Mouse (Mus musculus) CD4-positive, CD25-positive, alpha-beta regulatory T cell, adult 4 months (primary cell): ENCODE results near the gene Zbtb6. TPM values are rescaled to one million over a fixed set of nuclear protein-coding genes. Genes with fewer than 3 reads are reported as not detected.
A peak's percentile ranks its signal among the peaks of the same experiment; 100 is the strongest.

Experiments
- ATAC-seq: one replicate; pipeline ENCODE4 v1.8.0; 2017
- polyA plus RNA-seq, 2 experiments: library from polyadenylated mRNA; unstranded; fragments of 100-300 nt; shearing (Covaris generic); gene quantifications; one replicate each; pipeline ENCODE4 v1.2.1; 2017

Gene Zbtb6
- 1 to 10 TPM; 5.2 to 5.3 TPM for polyA plus RNA-seq

DNA sequence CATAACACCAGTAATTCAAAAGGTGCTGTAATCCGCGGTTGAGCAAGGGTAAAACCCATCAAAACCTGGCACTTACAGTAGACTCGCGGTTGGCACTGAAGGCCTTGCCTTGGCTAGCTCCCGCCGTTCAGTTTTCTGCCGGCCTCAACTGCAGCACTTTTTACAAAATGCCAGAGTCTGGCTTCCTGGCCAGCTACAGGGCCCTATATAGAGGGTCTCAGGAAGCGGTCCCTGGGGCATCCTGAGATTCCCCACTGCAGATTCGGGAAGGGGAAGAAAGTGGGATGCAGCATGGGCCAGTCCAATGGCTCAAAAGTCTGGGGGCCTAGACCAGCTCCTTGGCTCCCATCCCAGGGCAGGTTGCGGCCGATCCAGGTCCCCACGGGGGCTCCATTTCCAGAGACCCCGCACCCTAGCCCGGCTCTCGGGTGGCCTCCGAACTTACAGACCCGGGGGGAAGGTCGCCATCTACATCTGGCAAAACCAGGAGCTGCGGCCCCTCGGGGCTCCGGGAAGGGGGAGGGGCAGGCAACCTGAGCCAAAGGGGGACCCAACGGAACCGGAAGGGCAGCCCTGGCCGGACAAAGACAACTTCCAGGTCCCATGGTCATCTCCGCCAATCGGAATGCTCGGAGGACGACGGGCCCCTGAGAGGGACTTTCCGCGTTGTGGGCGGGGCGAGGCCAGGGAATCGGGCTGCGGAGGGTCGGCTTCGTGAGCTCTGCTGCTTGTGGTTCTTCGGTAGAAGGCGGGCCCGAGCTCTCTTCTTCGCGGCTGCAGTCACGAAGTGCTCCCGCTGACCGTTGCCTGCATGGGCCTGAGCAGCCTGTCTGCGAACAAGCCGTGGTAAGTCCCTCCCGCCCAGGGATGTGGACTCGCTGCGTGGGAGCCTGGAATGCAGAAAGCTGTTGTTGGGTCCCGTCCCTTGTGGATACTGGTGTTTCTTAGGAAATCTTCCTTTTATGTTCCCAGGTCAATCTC, at the start of gene Zbtb6, which contains the start of the genes Zbtb26 and Rabgap1:
Gene Zbtb6 (minus strand): TSS at position 561 of the 981 bp plus-strand sequence.
Gene Zbtb26 (minus strand): TSS at position 525 of the 981 bp plus-strand sequence.
Gene Rabgap1 (plus strand): TSS at position 669 of the 981 bp plus-strand sequence.
- ATAC-seq, result peak; percentile 97

GRCm38 (mm10) chr2:37488956-37489355, 46.0 kb upstream of the Zbtb6 start:
- no peak for ATAC-seq

GRCm38 (mm10) chr2:37486408-37486807, 43.4 kb upstream of the Zbtb6 start:
- ATAC-seq, result no peak

GRCm38 (mm10) chr2:37485370-37485769, 42.4 kb upstream of the Zbtb6 start:
- peak; percentile 71 for ATAC-seq

DNA sequence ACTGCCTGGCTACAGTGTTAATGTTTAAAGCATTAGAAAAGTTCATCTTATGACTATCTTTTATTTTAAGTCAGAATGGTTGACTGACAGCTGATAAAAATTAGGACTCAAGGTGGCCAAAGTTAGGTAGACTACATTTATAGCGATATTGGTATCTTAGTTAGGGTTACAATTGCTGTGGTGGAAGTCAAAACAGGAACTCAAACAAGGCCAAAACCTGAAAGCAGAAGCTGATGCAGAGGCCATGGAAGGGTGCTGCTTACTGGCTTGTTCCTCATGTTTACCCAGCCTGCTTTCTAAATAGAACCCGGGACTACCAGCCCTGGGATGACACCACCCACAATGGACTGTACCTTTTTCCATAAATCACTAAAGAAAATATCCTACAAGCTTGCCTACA, 41.2 kb upstream of the Zbtb6 start:
- no peak for ATAC-seq

DNA sequence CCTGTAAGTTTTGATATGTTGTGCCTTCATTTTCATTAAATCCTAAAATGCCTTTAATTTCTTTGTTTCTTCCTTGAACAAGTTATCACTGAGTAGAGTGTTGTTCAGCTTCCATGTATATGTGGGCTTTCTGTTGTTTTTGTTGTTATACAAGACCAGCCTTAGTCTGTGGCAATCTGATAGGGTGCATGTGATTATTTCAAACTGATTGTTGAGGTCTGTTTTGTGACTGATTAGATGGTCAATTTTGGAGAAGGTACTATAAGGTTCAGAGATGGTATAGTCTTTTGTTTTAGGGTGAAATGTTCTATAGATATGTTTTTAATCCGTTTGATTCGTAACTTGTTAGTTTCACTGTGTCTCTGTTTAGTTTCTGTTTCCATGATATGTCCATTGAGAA, 37.1 kb upstream of the Zbtb6 start:
- ATAC-seq, result no peak

GRCm38 (mm10) chr2:37479559-37479958, 36.6 kb upstream of the Zbtb6 start:
- no peak for ATAC-seq

- no peak for ATAC-seq
These were observed 23.3 kb upstream of the Zbtb6 start for GRCm38 (mm10) chr2:37466266-37466665.

DNA sequence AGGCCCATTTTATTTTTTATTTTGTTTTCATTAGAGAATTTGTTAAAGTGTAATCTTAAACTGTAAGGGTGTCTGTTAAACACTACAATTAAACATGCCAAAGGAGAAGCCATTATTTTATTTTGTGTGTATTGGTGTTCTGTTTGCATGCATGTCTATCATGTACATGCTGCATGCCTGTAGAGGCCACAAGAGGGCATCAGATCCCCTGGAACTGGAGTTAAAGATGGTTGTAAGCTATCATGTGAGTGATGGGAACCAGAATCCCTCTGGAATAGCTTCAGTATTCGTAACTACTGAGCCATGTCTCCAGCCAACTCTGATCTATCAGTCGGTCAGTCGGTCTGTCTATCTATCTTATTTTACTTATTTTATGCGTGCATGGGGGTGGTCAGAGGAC, 17.7 kb upstream of the Zbtb6 start:
- ATAC-seq, result no peak

- ATAC-seq, result no peak
These were observed 9.4 kb upstream of the Zbtb6 start for GRCm38 (mm10) chr2:37452376-37452760.

- peak; percentile 95 for ATAC-seq
These were observed 8.8 kb upstream of the Zbtb6 start for GRCm38 (mm10) chr2:37451667-37452375.

DNA sequence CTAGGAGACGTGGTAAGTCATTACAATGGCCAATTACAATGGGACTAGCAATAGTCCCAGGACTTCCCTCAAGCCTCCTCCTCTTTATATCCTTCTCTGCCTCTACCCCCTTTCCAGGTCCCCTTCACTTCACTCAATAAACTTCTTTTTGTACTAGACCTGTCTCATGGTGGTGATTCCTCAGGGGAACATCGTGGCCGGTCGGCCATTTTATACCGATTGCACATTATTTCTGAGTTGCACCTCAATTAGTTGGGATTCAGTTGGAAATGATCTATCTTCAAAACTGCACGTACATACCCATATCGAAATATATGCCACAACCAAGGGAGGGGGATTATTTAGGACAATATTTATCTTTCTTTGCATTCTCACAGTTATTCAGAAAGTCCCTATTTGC, 11.4 kb downstream of the Zbtb6 start:
- no peak for ATAC-seq

DNA sequence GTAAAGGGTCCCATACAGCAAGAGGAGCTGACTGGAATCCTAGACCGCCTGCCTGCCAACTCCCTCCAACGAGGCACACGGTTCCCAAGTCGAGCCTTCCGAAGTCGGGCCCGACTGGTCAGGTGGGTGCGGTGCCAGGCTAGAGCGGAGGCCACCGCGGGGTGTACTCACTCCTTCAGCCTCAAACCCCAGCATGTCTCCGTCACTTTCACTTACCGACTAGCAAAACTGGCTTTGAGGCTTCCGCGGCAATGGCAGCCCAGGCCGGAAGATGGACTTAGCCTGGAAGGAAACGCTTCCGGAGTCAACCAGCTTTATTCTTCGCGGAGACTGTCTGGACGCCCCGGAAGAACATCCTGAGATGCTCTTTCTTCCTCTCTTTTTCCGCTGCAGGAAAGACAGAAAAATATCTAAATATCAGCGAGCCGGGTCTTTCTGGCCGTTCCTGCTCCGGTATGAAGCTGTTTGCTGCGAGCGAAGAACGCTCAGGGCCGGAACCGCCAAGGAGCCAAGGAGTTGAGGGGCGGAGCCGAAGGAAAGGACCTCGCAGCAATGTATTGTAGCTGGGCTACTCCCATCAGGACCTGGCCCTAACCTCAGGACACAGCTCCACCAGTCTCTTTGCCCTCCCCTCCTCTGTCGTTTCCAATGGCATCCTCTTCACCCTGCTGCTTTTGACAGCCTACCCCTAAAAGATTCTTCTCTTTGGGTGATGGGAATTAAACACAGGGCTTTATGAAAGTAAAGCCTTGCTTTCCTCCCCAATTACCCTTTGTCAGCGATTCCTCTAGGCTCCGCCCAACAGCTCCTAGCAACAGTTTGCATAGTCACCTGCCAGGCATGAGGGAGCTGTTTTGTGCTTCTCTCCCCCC, 12.1 kb downstream of the Zbtb6 start:
- peak; percentile 97 for ATAC-seq

GRCm38 (mm10) chr2:37423671-37424070, 19.3 kb downstream of the Zbtb6 start:
- no peak for ATAC-seq

DNA sequence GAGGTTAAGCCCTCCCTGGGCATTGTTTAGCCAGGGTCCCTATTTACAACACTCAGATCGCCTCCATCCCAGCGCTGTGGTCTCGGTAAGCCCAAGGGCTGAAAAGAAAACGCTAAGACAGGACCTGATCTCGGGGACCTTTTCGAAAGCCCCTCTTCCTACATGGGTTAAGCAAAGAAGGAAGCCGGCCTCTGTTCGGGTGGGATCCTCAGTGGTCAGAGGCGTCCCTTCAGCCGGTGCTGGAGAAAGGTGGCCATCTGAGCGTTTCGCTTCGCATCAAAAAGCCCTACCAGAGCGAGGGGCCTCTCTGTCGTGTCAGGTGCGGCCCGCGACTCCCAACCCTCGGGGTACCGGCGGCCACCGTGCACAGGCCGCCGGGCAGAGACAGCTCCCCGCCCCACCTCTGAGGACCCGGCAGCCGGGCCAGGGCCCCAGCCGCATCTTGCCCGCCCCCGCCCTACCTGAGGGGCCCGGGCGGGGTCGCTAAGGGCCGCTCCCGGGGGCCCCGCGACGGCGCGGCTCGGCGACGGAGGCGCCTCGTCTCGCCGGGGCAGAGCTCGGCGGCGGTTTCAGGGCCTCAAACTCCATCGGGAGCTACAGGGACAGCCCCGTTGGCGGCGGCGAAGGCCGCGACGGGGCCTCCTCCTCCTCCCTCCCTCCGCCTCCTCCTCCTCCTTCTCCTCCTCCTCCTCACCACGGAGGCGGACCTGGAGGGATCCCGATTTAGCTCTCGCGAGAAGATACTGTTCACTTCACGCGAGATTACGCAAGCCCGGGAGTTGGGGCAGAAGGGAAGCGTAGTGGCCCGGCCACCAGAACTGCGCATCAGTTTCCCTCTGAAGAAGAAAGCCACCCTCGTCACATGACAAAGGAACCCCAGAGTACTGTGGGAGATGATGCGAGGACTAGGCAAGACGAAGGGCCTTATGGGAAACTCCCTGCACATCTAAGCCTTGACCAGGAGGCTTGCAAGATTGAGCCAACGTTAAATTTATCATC, 20.4 kb downstream of the Zbtb6 start, which contains the start of gene Rc3h2:
Gene Rc3h2 (minus strand): TSS at position 598 of the 999 bp plus-strand sequence.
- peak; percentile 98 for ATAC-seq

GRCm38 (mm10) chr2:37421903-37422302, 21.1 kb downstream of the Zbtb6 start:
- ATAC-seq, result no peak

GRCm38 (mm10) chr2:37395539-37395938, 47.4 kb downstream of the Zbtb6 start:
- peak; percentile 43 for ATAC-seq

GRCm38 (mm10) chr2:37382921-37383320, 60.0 kb downstream of the Zbtb6 start:
- no peak for ATAC-seq

DNA sequence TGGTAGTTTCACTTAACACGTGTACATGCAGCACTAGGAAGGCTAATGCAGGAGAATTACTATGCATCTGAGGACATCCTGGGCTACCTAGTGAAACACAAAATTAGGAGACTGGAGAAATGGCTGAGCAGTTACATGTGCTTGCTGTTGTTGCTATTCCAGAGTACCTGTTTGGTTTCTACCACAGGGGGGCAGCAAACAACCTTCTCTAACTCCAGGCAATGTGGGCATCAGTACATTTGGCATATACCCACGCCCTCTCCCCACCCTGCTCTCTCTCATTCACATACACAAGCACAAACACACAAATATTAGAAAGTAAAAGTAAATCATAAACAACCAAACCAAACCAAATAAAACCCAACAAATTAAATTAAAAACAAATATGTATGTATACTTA, 62.8 kb downstream of the Zbtb6 start:
- peak; percentile 87 for ATAC-seq

DNA sequence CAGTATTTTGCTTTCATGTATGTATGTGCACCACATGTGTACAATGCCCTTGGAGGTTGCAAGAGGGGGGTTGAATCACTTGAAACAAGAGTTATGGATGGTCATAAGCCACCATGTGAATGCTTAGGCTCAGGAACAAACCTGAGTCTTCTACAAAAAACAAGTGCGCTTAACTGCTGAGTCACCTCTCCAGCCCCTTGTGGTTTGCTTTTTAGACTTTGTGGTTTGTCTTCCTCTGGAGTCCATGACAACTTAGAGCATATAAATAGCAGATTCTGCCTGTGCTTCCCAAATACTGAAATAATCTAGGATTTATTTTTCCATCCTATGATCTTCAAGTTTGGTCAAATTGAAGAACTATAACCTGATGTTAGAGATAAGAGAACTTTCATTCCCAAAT, 67.0 kb downstream of the Zbtb6 start:
- no peak for ATAC-seq
